Mouse (Mus musculus) lung, postnatal 0 days (tissue): ENCODE measurements around the gene Tecpr1. TPM values are rescaled to one million over a fixed set of nuclear protein-coding genes. Genes with fewer than 3 reads are reported as not detected.

Source experiments
- ATAC-seq: fragments of 200-750 bp; cut with Nextera tagmentation; 2 replicates; pipeline ENCODE4 v1.8.0; 2017; ENCODE audit warnings: moderate library complexity
- DNase-seq: peaks from one replicate; pipeline ENCODE4 v3.0.0-alpha.2; 2016; ENCODE audit warnings: low spot score
- H3K27ac ChIP-seq: fragments of 300-500 bp; sonication (generic); 2 replicates; pipeline ENCODE4 v1.5.1; 2014; ENCODE audit warnings: antibody characterized with exemption, mild to moderate bottlenecking, low read length, mixed read lengths
- H3K27me3 ChIP-seq: fragments of 300-500 bp; sonication (generic); replicated peaks from 2 replicates; pipeline ENCODE4 v1.6.1; 2014; ENCODE audit warnings: low read length, mixed read lengths; ENCODE audit not compliant: insufficient read depth
- H3K36me3 ChIP-seq: fragments of 300-500 bp; sonication (generic); 2 replicates; pipeline ENCODE4 v1.6.1; 2014; ENCODE audit warnings: low read length, mixed read lengths; ENCODE audit not compliant: insufficient read depth
- H3K4me1 ChIP-seq: fragments of 300-500 bp; sonication (generic); 2 replicates; pipeline ENCODE4 v1.6.1; 2014; ENCODE audit warnings: antibody characterized with exemption, low read depth, low read length, mixed read lengths; ENCODE audit not compliant: insufficient read depth
- H3K4me2 ChIP-seq: fragments of 300-500 bp; sonication (generic); replicated peaks from 2 replicates; pipeline ENCODE4 v1.6.1; 2014; ENCODE audit warnings: low read depth, mild to moderate bottlenecking, low read length, moderate library complexity, mixed read lengths
- H3K4me3 ChIP-seq: fragments of 300-500 bp; sonication (generic); 2 replicates; pipeline ENCODE4 v1.5.1; 2014; ENCODE audit warnings: low read depth, low read length
- H3K9ac ChIP-seq: fragments of 300-500 bp; sonication (generic); replicated peaks from 2 replicates; pipeline ENCODE4 v1.6.1; 2014; ENCODE audit warnings: low read depth, mild to moderate bottlenecking
- H3K9me3 ChIP-seq: fragments of 300-500 bp; sonication (generic); 2 replicates; pipeline ENCODE4 v1.6.1; 2016; ENCODE audit warnings: low read length, mixed read lengths
- CTCF ChIP-seq: IDR thresholded peaks from 2 replicates; pipeline ENCODE4 v1.5.1; 2016; ENCODE audit warnings: antibody characterized with exemption, mild to moderate bottlenecking
- EP300 ChIP-seq: IDR thresholded peaks from 2 replicates; pipeline ENCODE4 v1.6.1; 2016; ENCODE audit warnings: antibody characterized with exemption, mild to moderate bottlenecking, control low read depth
- WGBS: fragments of 180-500 bp; shearing (Covaris S2); extraction: QIAGEN DNeasy Blood & Tissue Kit; methylation state at CpG from one replicate; pipeline ENCODE4 v1.1.7; 2014; 5-methylcytosine and 5-hydroxymethylcytosine counted together
- polyA plus RNA-seq: library from polyadenylated mRNA; unstranded; fragments of >200 nt; fragmentation: Nextera tagmentation; extraction: Ambion mirVana; gene quantifications from 2 replicates; pipeline ENCODE4 v1.2.1, GENCODE M21; 2015

The Tecpr1 gene
- polyA plus RNA-seq, 1 experiment from 2014 or later: 35.0 TPM

DNA sequence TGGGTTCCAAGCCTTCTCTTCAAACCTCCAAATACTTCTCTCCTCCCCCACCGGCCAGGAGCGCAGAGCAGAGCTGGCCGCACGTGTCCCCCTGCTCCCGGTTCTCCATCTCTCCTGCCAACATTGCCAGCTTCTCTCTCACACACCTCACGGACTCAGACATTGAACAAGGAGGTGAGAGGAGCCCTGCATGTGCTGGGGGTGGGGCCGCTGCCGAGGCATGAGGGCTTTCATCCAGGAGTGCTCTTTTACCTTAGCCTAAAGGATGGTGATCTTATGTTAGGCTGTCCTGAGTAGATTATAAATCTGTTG, 40.2 kb downstream of the Tecpr1 start:
- H3K27ac ChIP-seq: no peak overlapping the region
- 32% methylated on average over 8 of the region's 8 CpGs for WGBS
- TF ChIP-seq EP300: no peak
- no peak for TF ChIP-seq CTCF
- H3K36me3 ChIP-seq: no peaks in the 10 kb centered on the region
- no peak overlapping the region for H3K4me3 ChIP-seq
- no peaks in the 10 kb centered on the region for H3K27me3 ChIP-seq
- no peaks in the 10 kb centered on the region for H3K4me1 ChIP-seq
- ATAC-seq: no peak
- no peak for DNase-seq
- H3K9me3 ChIP-seq: no peaks in the 10 kb centered on the region
- no peak overlapping the region for H3K4me2 ChIP-seq
- H3K9ac ChIP-seq: no peak overlapping the region

DNA sequence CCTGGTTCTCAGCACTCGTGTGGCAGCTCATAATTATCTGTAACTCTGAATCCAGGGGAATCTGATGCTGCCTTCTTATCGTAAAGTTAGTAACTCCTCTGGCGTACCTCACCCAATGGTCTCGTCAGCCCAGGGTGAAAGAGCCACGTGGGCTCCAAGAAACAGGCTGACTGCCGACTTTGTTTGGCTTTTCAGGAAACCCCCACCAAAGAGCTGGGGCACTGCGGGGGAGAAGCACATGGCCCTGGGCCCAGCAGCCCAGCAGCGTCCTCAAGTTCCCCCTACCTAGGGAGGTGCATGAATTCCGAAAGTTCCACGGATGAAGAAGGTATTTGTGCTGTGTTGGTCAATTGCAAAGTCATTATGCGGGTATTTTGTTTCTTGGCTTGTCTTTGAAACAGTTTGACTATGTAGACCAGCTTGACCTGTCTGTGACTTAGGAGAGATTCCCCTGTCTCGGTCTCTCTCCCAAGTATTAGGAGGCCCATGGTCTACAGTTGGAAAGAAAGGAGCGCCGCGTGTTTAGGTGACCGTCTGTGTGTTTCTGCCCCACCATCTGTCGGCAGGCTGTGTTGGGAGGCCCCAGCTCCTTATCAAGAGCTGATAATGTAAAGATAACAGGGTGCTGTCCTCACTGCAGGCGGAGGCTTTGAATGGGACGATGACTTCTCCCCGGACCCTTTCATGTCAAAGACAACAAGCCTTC, 40.7 kb downstream of the Tecpr1 start:
- Histone ChIP-seq H3K9me3 (no peaks in the 10 kb centered on the region), H3K4me3 (no peak overlapping the region), H3K4me2 (no peak overlapping the region), H3K4me1 (no peaks in the 10 kb centered on the region), H3K9ac (no peak overlapping the region), H3K27me3 (no peaks in the 10 kb centered on the region), H3K27ac (no peak overlapping the region), H3K36me3 (no peaks in the 10 kb centered on the region)
- no peak for DNase-seq
- 0 out of 2 replicates have a peak, but pooled peaks have one; percentile 23 for ATAC-seq
- WGBS: 37% methylated on average over 20 of the region's 20 CpGs
- TF ChIP-seq EP300 (no peak), CTCF (no peak)

DNA sequence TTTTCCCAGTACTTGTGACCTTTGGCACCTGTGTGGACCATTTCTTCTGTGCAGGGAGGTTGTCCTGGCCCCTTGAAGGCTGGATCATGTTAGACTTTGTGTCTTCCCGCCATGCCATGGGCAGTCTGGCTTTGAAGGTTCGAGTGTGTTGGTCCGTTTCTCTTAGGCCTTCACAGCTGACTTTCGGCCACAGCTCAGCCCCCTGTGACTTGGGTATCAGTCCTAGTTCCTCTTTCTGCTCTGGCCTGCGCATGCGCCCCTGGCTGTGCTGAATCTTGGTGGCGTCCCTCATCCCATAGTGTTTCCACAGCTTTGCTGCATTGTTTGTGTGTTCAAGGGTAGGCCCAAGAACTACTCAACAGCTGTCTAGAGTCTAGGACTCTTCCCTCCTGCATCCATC, 42.2 kb downstream of the Tecpr1 start:
- DNase-seq: no peak
- Histone ChIP-seq H3K27me3 (no peaks in the 10 kb centered on the region), H3K4me1 (no peaks in the 10 kb centered on the region), H3K27ac (no peak overlapping the region), H3K9ac (no peak overlapping the region), H3K4me2 (no peak overlapping the region), H3K9me3 (no peaks in the 10 kb centered on the region), H3K4me3 (no peak overlapping the region), H3K36me3 (no peaks in the 10 kb centered on the region)
- ATAC-seq: no peak
- WGBS: 86% methylated on average over 7 of the region's 7 CpGs
- no peak for TF ChIP-seq EP300
- no peak for TF ChIP-seq CTCF

DNA sequence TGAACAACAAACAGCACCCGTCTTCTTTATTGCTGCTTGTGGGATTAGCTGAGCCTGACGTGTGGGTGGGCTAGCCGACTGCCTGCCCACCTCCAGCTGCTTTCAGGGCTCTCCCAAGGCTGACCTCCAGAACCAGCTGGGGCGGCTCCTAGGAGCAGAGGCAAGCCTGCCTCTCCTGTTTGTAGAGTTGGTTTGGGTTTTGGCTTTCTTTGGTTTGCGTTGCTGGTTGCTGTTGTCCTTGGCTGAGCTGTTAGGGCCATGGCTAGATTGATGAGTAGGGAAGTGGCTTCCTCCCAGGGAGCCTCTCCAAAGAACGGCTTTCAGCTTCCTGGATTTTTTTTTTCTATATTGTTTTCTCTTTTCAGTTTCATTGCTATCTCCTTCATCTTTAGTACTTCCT, 45.2 kb downstream of the Tecpr1 start:
- no peak overlapping the region for H3K27ac ChIP-seq
- TF ChIP-seq CTCF (no peak), EP300 (no peak)
- H3K9me3 ChIP-seq: no peaks in the 10 kb centered on the region
- WGBS: 46% methylated on average over 6 of the region's 6 CpGs
- H3K4me3 ChIP-seq: no peak overlapping the region
- no peaks in the 10 kb centered on the region for H3K27me3 ChIP-seq
- no peak overlapping the region for H3K4me2 ChIP-seq
- no peak for ATAC-seq
- H3K9ac ChIP-seq: no peak overlapping the region
- no peaks in the 10 kb centered on the region for H3K4me1 ChIP-seq
- peaks cover 22% of the 10 kb centered on the region; the same call in 1 of the 2 replicates for H3K36me3 ChIP-seq
- DNase-seq: no peak

DNA sequence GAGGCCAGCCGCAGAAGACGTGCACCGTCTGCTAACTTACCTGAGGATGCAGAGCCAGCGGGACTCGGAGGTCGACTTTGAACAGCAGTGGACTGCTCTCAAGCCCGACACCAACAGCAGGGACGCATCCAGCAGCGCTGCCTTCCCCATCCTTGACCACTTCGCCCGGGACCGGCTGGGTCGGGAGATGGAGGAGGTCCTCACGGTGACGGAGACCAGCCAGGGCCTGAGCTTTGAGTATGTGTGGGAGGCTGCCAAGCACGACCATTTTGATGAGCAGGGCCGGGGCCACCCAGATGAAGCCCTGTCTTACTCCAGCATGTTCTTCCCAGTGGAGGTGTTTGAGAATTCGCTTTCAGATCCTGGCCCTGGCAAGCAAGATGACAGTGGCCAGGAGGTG, 49.8 kb downstream of the Tecpr1 start:
- Histone ChIP-seq H3K27me3 (no peaks in the 10 kb centered on the region), H3K27ac (no peak overlapping the region), H3K9me3 (no peaks in the 10 kb centered on the region), H3K4me1 (no peaks in the 10 kb centered on the region), H3K4me3 (no peak overlapping the region), H3K4me2 (no peak overlapping the region), H3K9ac (no peak overlapping the region), H3K36me3 (peaks cover 34% of the 10 kb centered on the region; the same call in 1 of the 2 replicates)
- 87% methylated on average over 18 of the region's 18 CpGs for whole genome bisulfite sequencing
- TF ChIP-seq CTCF: no peak
- TF ChIP-seq EP300: no peak
- no peak for ATAC-seq
- DNase-seq: no peak

DNA sequence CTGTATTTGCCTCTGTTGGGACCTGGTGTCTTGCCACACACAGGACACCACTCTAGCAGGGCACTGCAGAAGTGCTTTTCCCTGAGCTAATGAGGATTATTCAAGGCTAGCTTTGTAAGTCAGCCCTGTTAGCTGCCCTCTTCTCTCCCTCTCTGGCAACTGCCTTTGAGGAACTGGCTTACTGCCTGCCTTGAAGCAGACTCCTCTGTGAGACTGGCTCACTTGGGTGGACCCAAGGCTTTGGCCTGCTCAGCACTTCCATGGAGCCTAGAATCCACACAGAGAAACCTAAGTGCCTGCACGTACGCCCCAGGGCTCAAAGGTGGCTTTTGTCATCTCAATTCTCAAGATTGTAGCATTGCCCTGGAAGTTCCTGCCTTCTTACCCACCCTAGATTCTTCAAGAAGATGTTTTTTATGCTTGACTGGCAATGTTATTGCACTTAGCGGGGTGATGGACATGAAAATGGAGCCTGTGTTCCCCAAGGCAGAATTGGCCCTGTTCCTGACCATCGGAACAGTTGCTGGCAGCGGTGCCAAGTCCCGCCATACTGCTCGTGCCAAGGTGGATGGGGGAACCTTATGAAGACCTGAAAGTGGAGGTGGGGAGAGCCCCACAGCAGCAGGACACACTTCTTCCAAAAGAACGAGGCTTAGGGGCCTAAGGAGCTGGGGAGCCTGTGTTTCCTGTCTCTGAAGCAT, 54.0 kb downstream of the Tecpr1 start:
- DNase-seq (no peak), ATAC-seq (no peak)
- WGBS: 92% methylated on average over 8 of the region's 8 CpGs
- H3K9ac ChIP-seq: no peak overlapping the region
- H3K9me3 ChIP-seq: no peaks in the 10 kb centered on the region
- no peaks in the 10 kb centered on the region for H3K4me1 ChIP-seq
- no peaks in the 10 kb centered on the region for H3K27me3 ChIP-seq
- H3K4me3 ChIP-seq: no peak overlapping the region
- no peak overlapping the region for H3K4me2 ChIP-seq
- no peak overlapping the region for H3K27ac ChIP-seq
- TF ChIP-seq CTCF: no peak
- no peak for TF ChIP-seq EP300
- H3K36me3 ChIP-seq: peaks cover 23% of the 10 kb centered on the region; the same call in 1 of the 2 replicates
